Mouse (Mus musculus): ENCODE measurements around the gene Hoxa3.

- TF ChIP-seq CTCF (conservative IDR thresholded peaks at IDR 0.05; ENCODE audit: low read length) (no peak), NANOG (IDR thresholded peaks at IDR 0.05; ENCODE audit: borderline replicate concordance, low read length) (no peak), POU5F1 (IDR thresholded peaks at IDR 0.05; ENCODE audit: borderline replicate concordance, low read length) (no peak)
Observed at GRCm38 (mm10) chr6:52186500-52186899, 26.6 kb downstream of the Hoxa3 start.
